In genomic region chr3:121891338-121891737, GRCm38 (mm10) we compare ENCODE assay signal across 10 mouse cellular contexts.
DNase-seq lines count a peak whose midpoint lies in the region; ATAC-seq and TF ChIP-seq lines count a peak whose summit lies in the region.
"Had no signal": no experiment of that assay in that cellular context is flagged by ENCODE, and none has a peak within 500 bp of the region (broad histone marks: within the 10 kb centered on the region; RNA-seq: fewer than 3 reads in every experiment).

No protein-coding gene starts in this region.

- no peak for TF ChIP-seq CTCF in gastrocnemius, adult 2 months (IDR thresholded peaks at IDR 0.05)
- no peak for TF ChIP-seq CTCF in stomach, postnatal 0 days (IDR thresholded peaks at IDR 0.05; ENCODE audit: low read depth)

- 0 out of 2 replicates have a peak overlapping the region, but pooled peaks have one; percentile 4 for H3K4me2 ChIP-seq in stomach, embryonic 14.5 days (replicated peaks; ENCODE audit: low read depth, low read length)
- H3K4me2 ChIP-seq in stomach, postnatal 0 days (replicated peaks; ENCODE audit: low read depth), result no peak overlapping the region
- peak overlapping the region; percentile 24; the same call in 1 of the 2 replicates for H3K4me2 ChIP-seq in liver, embryonic 13.5 days
- H3K4me2 ChIP-seq in stomach, embryonic 15.5 days, result peak overlapping the region; percentile 13; the same call in 1 of the 2 replicates
- H3K4me2 ChIP-seq: embryonic facial prominence, embryonic 13.5 days had no signal

- no peaks in the 10 kb centered on the region for H3K4me1 ChIP-seq in stomach, embryonic 14.5 days (ENCODE audit: control insufficient read depth, insufficient read depth, low read length)
- no peaks in the 10 kb centered on the region for H3K4me1 ChIP-seq in stomach, postnatal 0 days (replicated peaks; ENCODE audit: control insufficient read depth, insufficient read depth)
- peaks cover 11% of the 10 kb centered on the region; the same call in 1 of the 2 replicates for H3K4me1 ChIP-seq in liver, embryonic 13.5 days (replicated peaks)
- H3K4me1 ChIP-seq in stomach, embryonic 15.5 days, result peaks cover 4% of the 10 kb centered on the region; the same call in 1 of the 2 replicates

- no peak for TF ChIP-seq EP300 in stomach, postnatal 0 days (optimal IDR thresholded peaks at IDR 0.05)

- WGBS in stomach, embryonic 14.5 days, result 34% methylated on average over 9 of the region's 9 CpGs
- 31% methylated on average over 9 of the region's 9 CpGs for WGBS in stomach, postnatal 0 days
- 24% methylated on average over 9 of the region's 9 CpGs for WGBS in liver, embryonic 13.5 days (ENCODE audit: insufficient replicate concordance)
- 33% methylated on average over 9 of the region's 9 CpGs for WGBS in stomach, embryonic 15.5 days

- H3K27me3 ChIP-seq in stomach, embryonic 14.5 days (ENCODE audit: control insufficient read depth, insufficient read depth, low read length), result no peaks in the 10 kb centered on the region
- H3K27me3 ChIP-seq in stomach, postnatal 0 days (ENCODE audit: control insufficient read depth, insufficient read depth, low read length), result no peaks in the 10 kb centered on the region
- no peaks in the 10 kb centered on the region for H3K27me3 ChIP-seq in liver, embryonic 13.5 days
- H3K27me3 ChIP-seq in stomach, embryonic 15.5 days (replicated peaks), result no peaks in the 10 kb centered on the region

- peak overlapping the region; percentile 54 for H3K4me3 ChIP-seq in gastrocnemius, adult 2 months
- no peak overlapping the region for H3K4me3 ChIP-seq in stomach, embryonic 14.5 days (ENCODE audit: low read depth, low read length)
- H3K4me3 ChIP-seq in stomach, postnatal 0 days (ENCODE audit: low read depth, low read length), result no peak overlapping the region
- H3K4me3 ChIP-seq in liver, embryonic 13.5 days (replicated peaks), result no peak overlapping the region
- no peak overlapping the region for H3K4me3 ChIP-seq in stomach, embryonic 15.5 days (replicated peaks)
- H3K4me3 ChIP-seq: embryonic facial prominence, embryonic 13.5 days had no signal

- intact Hi-C loops in gastrocnemius, adult 2 months (cut with DNase I), result no loop called here

- DNase-seq in gastrocnemius, adult 2 months, result no peak
- DNase-seq in gastrocnemius, postnatal 4 days (ENCODE audit: low spot score in 2 of 2), result no peak
- DNase-seq in stomach, postnatal 0 days (ENCODE audit: low spot score), result no peak
- no peak for DNase-seq in liver, embryonic 13.5 days
- no peak for DNase-seq in spleen, postnatal 10 days (ENCODE audit: low spot score in 2 of 2)
- DNase-seq in cerebellum, postnatal 25 days, result no peak

- H3K36me3 ChIP-seq in stomach, embryonic 14.5 days (ENCODE audit: control insufficient read depth, insufficient read depth, low read length), result no peaks in the 10 kb centered on the region
- no peaks in the 10 kb centered on the region for H3K36me3 ChIP-seq in stomach, postnatal 0 days (ENCODE audit: control insufficient read depth, insufficient read depth, low read length)
- no peaks in the 10 kb centered on the region for H3K36me3 ChIP-seq in liver, embryonic 13.5 days
- no peaks in the 10 kb centered on the region for H3K36me3 ChIP-seq in stomach, embryonic 15.5 days
- H3K36me3 ChIP-seq: embryonic facial prominence, embryonic 13.5 days had no signal

- H3K27ac ChIP-seq in gastrocnemius, adult 2 months, result peak overlapping the region; percentile 79
- H3K27ac ChIP-seq in stomach, embryonic 14.5 days (ENCODE audit: low read length), result no peak overlapping the region
- no peak overlapping the region for H3K27ac ChIP-seq in stomach, postnatal 0 days (replicated peaks)
- H3K27ac ChIP-seq in liver, embryonic 13.5 days, result no peak overlapping the region
- no peak overlapping the region for H3K27ac ChIP-seq in stomach, embryonic 15.5 days
- H3K27ac ChIP-seq: embryonic facial prominence, embryonic 13.5 days had no signal

- no peak overlapping the region for H3K9ac ChIP-seq in stomach, embryonic 14.5 days (replicated peaks; ENCODE audit: low read depth, low read length)
- no peak overlapping the region for H3K9ac ChIP-seq in stomach, postnatal 0 days (ENCODE audit: low read length)
- no peak overlapping the region for H3K9ac ChIP-seq in liver, embryonic 13.5 days
- H3K9ac ChIP-seq in stomach, embryonic 15.5 days, result no peak overlapping the region
- H3K9ac ChIP-seq: embryonic facial prominence, embryonic 13.5 days had no signal

- ATAC-seq in stomach, embryonic 14.5 days (ENCODE audit: insufficient number of reproducible peaks, insufficient read depth, low FRiP score, low read depth), result no peak
- no peak for ATAC-seq in stomach, postnatal 0 days (ENCODE audit: low FRiP score, low TSS enrichment)
- ATAC-seq in liver, embryonic 13.5 days (ENCODE audit: low read depth), result no peak
- ATAC-seq in stomach, embryonic 15.5 days (ENCODE audit: insufficient read depth, low FRiP score, low read depth), result no peak
- ATAC-seq: midbrain, embryonic 16.5 days had no signal

- no peaks in the 10 kb centered on the region for H3K9me3 ChIP-seq in stomach, embryonic 14.5 days (ENCODE audit: control insufficient read depth, low read depth, low read length)
- no peaks in the 10 kb centered on the region for H3K9me3 ChIP-seq in stomach, postnatal 0 days (ENCODE audit: control insufficient read depth, low read length)
- H3K9me3 ChIP-seq in liver, embryonic 13.5 days (replicated peaks), result no peaks in the 10 kb centered on the region
- H3K9me3 ChIP-seq in stomach, embryonic 15.5 days, result no peaks in the 10 kb centered on the region
- H3K9me3 ChIP-seq: embryonic facial prominence, embryonic 13.5 days had no signal
